Mouse (Mus musculus): ENCODE measurements around the gene Rnpepl1. TPM values are rescaled to one million over a fixed set of nuclear protein-coding genes. Genes with fewer than 3 reads are reported as not detected.
A peak's percentile ranks its signal among the peaks of the same experiment; 100 is the strongest.

Rnpepl1 gene
- polyA plus RNA-seq, 1 experiment from 2014 or later, result 34.7 TPM

DNA sequence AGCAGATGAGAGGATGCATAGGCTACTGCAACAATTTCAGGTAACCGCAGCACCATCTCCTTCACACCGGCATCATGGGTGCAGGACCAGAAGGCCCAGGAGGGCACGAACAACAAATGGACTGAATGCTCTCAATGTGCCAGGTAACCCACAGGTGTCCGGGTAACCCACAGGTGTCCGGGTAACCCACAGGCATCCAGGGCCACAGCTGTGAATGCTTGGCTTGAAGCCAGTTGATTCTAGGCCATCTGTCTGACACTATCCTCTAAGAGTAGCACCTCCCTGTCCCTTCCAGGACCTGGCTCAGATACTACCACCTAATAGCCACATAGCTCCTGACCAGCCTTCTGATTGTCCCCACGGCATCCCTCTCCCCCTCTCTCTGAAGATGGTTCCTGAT is 28.6 kb upstream of the Rnpepl1 start:
- Histone ChIP-seq H3K9ac (no peak overlapping the region), H3K4me2 (replicated peaks) (no peak overlapping the region), H3K27me3 (no peaks in the 10 kb centered on the region), H3K27ac (no peak overlapping the region), H3K4me3 (no peak overlapping the region), H3K9me3 (replicated peaks) (no peaks in the 10 kb centered on the region), H3K4me1 (0 out of 2 replicates have a peak, but pooled peaks cover 2% of the 10 kb centered on the region), H3K36me3 (no peaks in the 10 kb centered on the region)
- 88% methylated on average over 6 of the region's 6 CpGs for WGBS
- no peak for ATAC-seq (ENCODE audit: low FRiP score)

DNA sequence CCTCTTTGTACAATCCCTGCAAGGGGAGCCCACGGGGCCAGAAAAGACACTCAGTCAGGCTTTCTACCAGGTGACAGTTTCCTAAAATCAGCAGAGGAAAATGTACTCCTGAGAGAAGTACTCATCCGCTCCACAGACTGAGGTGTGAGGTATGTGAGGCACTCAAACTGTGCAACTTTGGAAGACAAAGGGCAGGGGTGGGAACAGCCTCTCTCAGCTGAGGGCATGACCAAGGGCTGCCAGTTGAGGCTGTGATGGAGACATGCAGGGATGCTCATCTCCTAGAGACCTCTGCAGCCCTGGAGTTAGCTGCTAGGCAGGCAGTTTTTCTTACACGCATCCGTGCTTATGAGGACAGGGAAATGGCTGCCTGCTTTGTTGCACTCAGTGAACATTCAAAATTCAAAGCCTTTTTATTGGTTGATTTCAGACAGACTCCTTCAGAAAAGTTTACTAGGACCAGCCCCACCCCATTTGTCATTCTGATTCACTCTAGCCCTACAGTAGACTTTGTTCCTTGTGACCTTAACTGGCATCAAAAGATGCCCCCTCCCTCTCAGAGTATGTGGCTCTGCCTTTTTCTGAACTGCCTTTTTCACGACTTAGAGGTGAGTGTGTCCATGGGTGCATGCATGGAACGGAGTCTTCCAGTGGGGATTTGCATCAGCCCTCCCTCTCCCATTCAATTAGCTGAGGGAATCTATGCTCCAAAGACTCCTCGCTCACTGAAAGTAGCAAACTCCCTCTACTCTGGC is 21.5 kb upstream of the Rnpepl1 start:
- 76% methylated on average over 7 of the region's 7 CpGs for WGBS
- H3K27ac ChIP-seq, result no peak overlapping the region
- H3K4me1 ChIP-seq, result no peaks in the 10 kb centered on the region

DNA sequence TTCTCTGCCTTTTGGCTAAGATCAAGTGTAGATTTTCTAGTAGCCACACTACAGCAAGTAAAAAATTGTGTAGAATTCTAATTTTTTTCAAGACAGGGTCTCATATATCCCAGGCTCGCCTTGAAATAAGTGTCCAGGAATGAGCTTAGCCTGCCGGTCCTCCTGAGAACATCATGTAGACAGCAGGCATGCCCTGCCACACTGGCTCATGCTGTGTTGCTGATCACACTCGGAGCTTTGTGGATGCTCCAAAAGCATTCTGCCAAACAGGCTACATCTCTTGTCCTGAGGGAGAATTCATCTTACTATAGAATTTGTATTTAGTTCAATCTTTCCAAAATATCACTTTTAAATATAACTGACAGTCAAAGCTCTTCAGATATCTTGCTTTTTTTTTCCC is 17.8 kb upstream of the Rnpepl1 start:
- Histone ChIP-seq H3K9ac (no peak overlapping the region), H3K36me3 (no peaks in the 10 kb centered on the region), H3K27ac (no peak overlapping the region), H3K4me1 (no peaks in the 10 kb centered on the region), H3K4me3 (no peak overlapping the region), H3K9me3 (replicated peaks) (no peaks in the 10 kb centered on the region), H3K4me2 (replicated peaks) (no peak overlapping the region), H3K27me3 (peaks cover 6% of the 10 kb centered on the region)
- 68% methylated on average over 3 of the region's 3 CpGs for WGBS
- ATAC-seq (ENCODE audit: low FRiP score), result no peak

More for the DNA sequence above, 21.5 kb upstream of the Rnpepl1 start:
- Histone ChIP-seq H3K4me3 (no peak overlapping the region), H3K9ac (no peak overlapping the region), H3K9me3 (replicated peaks) (no peaks in the 10 kb centered on the region), H3K36me3 (no peaks in the 10 kb centered on the region), H3K4me2 (replicated peaks) (no peak overlapping the region), H3K27me3 (no peaks in the 10 kb centered on the region)
- ATAC-seq (ENCODE audit: low FRiP score), result no peak

DNA sequence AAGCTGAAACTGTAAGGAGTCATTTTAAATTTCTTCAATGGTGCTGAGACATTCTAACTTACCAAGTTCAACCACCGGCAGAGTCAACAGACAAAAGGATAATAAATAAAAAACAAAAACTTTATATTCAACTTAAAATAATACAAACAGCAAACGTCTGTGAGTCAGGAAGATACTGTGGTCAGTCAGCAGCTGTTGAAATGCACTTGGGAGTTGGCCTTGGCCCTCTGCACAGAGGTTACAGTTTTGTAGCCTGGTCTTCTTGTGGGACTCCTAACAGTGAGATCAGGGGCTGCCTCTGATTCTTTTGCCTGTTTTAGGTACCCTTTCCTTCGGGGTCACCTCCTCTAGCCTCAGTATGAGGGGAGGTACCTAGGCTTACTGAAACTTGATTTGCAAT is 16.7 kb upstream of the Rnpepl1 start:
- WGBS, result 66% methylated on average over 3 of the region's 3 CpGs
- ATAC-seq (ENCODE audit: low FRiP score), result no peak
- no peaks in the 10 kb centered on the region for H3K4me1 ChIP-seq
- H3K9ac ChIP-seq, result no peak overlapping the region
- no peak overlapping the region for H3K27ac ChIP-seq
- no peaks in the 10 kb centered on the region for H3K9me3 ChIP-seq (replicated peaks)
- no peak overlapping the region for H3K4me3 ChIP-seq
- no peaks in the 10 kb centered on the region for H3K36me3 ChIP-seq
- H3K27me3 ChIP-seq, result peaks cover 6% of the 10 kb centered on the region
- no peak overlapping the region for H3K4me2 ChIP-seq (replicated peaks)

DNA sequence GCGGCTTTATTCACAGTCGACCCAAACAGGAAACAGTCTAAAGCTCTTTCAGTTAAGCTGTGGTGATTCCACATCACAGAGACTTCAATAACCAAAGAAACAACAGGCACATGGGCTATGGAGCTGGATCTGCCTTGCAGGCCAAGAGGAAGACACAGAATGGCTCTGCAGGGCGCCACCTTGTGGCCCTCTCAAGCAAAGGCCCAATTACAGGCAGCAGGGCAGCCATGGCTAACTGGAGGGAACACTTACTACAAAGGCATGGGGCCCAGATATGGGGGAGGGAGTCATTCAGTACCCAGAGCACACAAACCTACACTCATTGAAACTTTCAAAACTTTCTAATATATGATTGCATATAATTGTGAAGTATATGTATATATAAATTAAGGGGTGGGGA is 15.5 kb upstream of the Rnpepl1 start:
- Histone ChIP-seq H3K4me2 (replicated peaks) (no peak overlapping the region), H3K36me3 (no peaks in the 10 kb centered on the region), H3K4me3 (no peak overlapping the region), H3K4me1 (no peaks in the 10 kb centered on the region), H3K9me3 (replicated peaks) (no peaks in the 10 kb centered on the region), H3K27me3 (peaks cover 6% of the 10 kb centered on the region), H3K27ac (no peak overlapping the region), H3K9ac (no peak overlapping the region)
- WGBS, result 11% methylated on average over 3 of the region's 3 CpGs
- ATAC-seq (ENCODE audit: low FRiP score), result peak; percentile 43; the same call in 1 of the 2 replicates

DNA sequence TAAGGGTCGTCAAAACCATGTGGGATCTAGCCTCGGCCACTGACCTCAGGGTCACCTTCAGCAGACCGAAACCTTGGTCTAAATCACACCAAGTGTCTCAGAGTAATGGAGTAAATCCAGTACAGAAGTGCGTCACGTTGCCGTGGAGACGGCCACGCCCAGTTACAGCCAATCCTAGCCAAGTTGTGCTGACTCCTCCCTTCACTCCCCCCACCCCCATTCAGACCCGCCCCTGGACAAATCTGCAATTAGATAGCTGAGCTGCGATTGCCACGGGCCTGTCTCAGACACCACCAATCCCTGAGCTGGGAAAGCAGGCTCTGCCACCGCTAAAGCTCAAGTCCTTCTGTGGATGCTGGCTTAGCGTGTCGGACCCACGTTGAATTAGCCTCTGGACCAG is 7.8 kb upstream of the Rnpepl1 start, which contains the start of gene Ankmy1:
Gene Ankmy1 (minus strand): TSS at position 121 of the 400 bp plus-strand sequence.
- WGBS, result under 1% methylated on average over 15 of the region's 15 CpGs

DNA sequence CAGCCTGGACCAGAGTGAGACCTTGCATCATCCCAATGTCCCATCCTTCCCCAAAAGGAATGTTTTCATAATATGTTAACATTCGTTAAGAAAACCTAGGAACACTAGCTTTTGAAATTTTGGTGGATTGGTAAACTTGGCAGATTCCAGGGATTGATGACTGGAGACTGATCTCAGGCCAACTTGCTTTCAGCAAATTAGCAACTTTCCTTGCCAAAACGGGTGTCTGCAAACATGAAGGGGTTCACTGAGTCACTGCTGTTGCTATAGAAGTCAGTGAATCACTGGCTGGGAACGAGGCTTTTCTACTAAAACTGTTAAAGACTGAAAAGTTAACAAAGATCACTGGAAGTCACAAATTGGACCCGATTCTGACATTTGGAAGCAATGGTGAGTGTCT is 7.0 kb upstream of the Rnpepl1 start:
- Histone ChIP-seq H3K4me2 (replicated peaks) (no peak overlapping the region), H3K4me3 (no peak overlapping the region), H3K27ac (no peak overlapping the region), H3K27me3 (peaks cover 4% of the 10 kb centered on the region; the same call in 1 of the 2 replicates), H3K36me3 (no peaks in the 10 kb centered on the region), H3K4me1 (peaks cover 19% of the 10 kb centered on the region), H3K9me3 (replicated peaks) (no peaks in the 10 kb centered on the region), H3K9ac (no peak overlapping the region)
- ATAC-seq (ENCODE audit: low FRiP score), result no peak
- 83% methylated on average over 4 of the region's 4 CpGs for WGBS

More for the DNA sequence above, 7.8 kb upstream of the Rnpepl1 start, which contains the start of gene Ankmy1:
- Histone ChIP-seq H3K9ac (no peak within 1 kb of the TSS), H3K27me3 (peaks cover 4% of the 10 kb centered on the region; the same call in 1 of the 2 replicates), H3K36me3 (no peaks in the 10 kb centered on the region), H3K4me1 (peaks cover 16% of the 10 kb centered on the region), H3K4me2 (replicated peaks) (peak within 1 kb of the TSS; percentile 54), H3K9me3 (replicated peaks) (no peaks in the 10 kb centered on the region), H3K27ac (no peak within 1 kb of the TSS), H3K4me3 (peak within 1 kb of the TSS; percentile 17)
- ATAC-seq (ENCODE audit: low FRiP score), result peak; percentile 24

DNA sequence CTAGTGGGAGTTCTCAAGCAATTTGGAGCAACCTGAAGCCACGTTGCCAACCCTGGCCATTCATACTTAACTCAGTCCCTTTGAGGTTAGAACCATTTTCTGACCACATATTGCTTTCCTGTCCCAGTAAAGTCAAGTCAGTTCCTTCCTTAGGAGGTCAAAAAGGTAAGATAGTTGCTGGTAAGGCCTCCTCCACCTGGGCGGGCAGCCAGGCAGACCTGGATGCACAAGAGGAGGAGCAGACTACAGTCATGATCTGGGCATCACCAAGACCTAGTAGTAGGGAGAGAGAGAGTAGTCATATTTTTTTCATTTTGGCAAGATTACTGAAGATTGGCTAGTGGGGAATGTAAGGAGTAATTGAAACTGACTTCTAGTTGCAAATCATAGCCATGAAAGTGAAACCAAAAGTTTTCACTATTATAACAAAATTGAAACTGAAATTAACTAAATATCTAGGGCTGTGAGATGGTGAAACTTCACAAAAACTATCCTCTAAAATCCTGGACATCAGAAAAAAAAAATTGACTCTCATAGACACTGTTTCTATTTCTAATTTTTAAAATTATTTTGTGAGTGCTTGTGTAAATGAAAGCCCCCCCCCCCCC is 4.8 kb upstream of the Rnpepl1 start:
- WGBS, result 98% methylated on average over 2 of the region's 2 CpGs
- Histone ChIP-seq H3K4me2 (replicated peaks) (no peak overlapping the region), H3K4me1 (peaks cover 28% of the 10 kb centered on the region), H3K27me3 (peaks cover 9% of the 10 kb centered on the region; the same call in 1 of the 2 replicates), H3K36me3 (no peaks in the 10 kb centered on the region), H3K4me3 (no peak overlapping the region), H3K9me3 (replicated peaks) (no peaks in the 10 kb centered on the region), H3K9ac (no peak overlapping the region), H3K27ac (no peak overlapping the region)
- no peak for ATAC-seq (ENCODE audit: low FRiP score)

DNA sequence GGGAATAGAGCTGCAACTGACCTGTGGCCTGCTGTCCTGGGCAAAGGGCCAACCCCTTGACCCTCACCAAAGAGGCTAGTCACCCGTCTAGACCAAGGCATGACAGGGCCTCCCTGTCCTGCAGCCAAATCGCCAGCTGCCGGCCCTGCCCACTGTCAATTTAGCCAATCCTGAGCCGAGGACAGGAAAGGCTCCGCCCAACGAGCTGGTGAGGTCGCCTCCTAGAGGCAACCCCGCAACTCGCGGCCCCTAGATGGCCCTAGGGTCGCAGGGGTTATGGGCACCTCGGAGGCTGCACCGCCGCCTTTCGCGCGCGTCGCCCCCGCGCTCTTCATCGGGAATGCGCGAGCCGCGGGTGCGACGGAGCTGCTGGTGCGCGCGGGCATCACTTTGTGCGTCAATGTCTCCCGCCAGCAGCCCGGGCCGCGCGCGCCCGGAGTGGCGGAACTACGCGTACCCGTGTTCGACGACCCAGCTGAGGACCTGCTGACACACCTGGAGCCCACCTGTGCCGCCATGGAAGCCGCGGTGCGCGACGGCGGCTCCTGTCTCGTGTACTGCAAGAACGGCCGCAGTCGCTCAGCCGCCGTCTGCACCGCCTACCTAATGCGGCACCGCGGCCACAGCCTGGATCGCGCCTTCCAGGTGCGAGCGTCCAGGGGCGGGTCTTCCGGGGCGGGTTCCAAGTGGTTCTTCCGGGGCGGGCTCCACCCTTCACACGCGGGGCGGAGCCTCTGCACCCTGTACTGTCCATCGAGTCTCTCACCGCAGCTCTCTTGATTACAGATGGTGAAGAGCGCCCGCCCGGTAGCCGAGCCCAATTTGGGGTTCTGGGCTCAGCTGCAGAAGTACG is 3.6 kb upstream of the Rnpepl1 start, which contains the start of gene Dusp28:
Gene Dusp28 (plus strand): TSS at position 203 of the 853 bp plus-strand sequence.
- Histone ChIP-seq H3K4me3 (peak within 1 kb of the TSS; percentile 85), H3K9me3 (replicated peaks) (no peaks in the 10 kb centered on the region), H3K4me2 (replicated peaks) (peak within 1 kb of the TSS; percentile 85), H3K27ac (peak within 1 kb of the TSS; percentile 88), H3K27me3 (peaks cover 5% of the 10 kb centered on the region; the same call in 1 of the 2 replicates), H3K9ac (peak within 1 kb of the TSS; percentile 78), H3K36me3 (no peaks in the 10 kb centered on the region), H3K4me1 (peaks cover 37% of the 10 kb centered on the region)
- WGBS, result under 1% methylated on average over 81 of the region's 81 CpGs
- peak; percentile 90 for ATAC-seq (ENCODE audit: low FRiP score)

DNA sequence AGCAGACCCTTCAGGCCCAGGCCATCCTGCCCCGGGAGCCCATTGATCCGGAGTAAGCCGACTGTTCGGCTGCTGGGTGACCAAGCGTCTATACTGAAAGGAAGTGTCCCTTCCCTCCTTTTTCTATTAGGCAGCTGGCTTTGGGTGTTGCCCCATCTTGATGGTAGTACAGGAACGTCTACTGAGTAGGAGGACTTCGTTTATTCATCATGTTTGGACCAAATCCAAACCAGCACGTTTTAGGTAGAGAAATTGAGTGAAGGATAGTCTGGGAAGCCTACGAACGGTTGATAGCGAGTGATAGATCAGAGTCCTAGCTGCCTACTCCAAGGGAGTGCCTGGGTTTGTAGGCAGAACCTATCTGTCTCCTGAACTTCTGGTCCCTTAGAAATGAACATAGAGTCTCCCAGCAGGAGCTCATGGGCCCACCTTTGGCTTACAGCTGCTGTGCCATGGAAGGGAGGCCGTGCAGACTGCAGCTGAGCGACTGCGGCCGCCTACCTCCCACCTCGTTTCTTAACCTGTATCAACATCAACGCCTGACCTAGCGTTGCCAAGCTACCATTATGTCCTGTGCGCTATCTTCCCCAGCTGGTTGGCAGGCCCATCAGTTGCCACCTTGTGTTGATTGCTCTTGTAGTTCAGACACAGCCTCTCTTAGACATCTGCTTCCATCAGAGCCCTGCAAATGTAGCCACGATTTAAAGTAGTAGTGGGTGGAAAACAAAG is 2.8 kb upstream of the Rnpepl1 start:
- H3K4me2 ChIP-seq (replicated peaks), result peak overlapping the region; percentile 85
- peak overlapping the region; percentile 88 for H3K27ac ChIP-seq
- 46% methylated on average over 20 of the region's 20 CpGs for WGBS
- H3K9ac ChIP-seq, result peak overlapping the region; percentile 78
- H3K4me3 ChIP-seq, result peak overlapping the region; percentile 85
- peaks cover 40% of the 10 kb centered on the region for H3K4me1 ChIP-seq
- ATAC-seq (ENCODE audit: low FRiP score), result no peak
- H3K36me3 ChIP-seq, result no peaks in the 10 kb centered on the region
- peaks cover 5% of the 10 kb centered on the region; the same call in 1 of the 2 replicates for H3K27me3 ChIP-seq
- no peaks in the 10 kb centered on the region for H3K9me3 ChIP-seq (replicated peaks)

DNA sequence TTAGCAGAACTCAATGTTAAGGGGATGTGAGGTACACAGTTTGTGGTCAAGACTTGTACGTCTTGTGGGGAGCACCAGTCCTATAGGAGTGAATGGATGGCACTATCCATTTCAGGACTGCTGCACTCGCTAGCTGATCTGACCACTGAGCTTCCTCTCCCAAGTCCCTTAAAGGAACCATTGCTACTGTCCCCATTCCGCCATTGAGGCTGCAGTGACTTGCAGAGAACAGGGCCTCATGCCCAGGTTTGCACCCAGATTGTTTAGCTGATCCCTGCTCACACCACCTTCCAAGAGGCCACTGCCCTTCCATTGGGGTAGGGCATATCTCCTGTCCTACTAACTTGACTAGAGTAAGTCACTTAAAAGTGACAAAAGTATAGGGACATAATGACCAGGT is 1.9 kb upstream of the Rnpepl1 start:
- H3K9me3 ChIP-seq (replicated peaks), result no peaks in the 10 kb centered on the region
- no peak overlapping the region for H3K4me2 ChIP-seq (replicated peaks)
- no peaks in the 10 kb centered on the region for H3K36me3 ChIP-seq
- H3K4me1 ChIP-seq, result peaks cover 39% of the 10 kb centered on the region
- peaks cover 5% of the 10 kb centered on the region; the same call in 1 of the 2 replicates for H3K27me3 ChIP-seq
- no peak overlapping the region for H3K27ac ChIP-seq
- no peak overlapping the region for H3K9ac ChIP-seq
- H3K4me3 ChIP-seq, result no peak overlapping the region
- 94% methylated on average over 3 of the region's 3 CpGs for WGBS
- no peak for ATAC-seq (ENCODE audit: low FRiP score)

Measured in hindbrain, embryonic 12.5 days (tissue).